Mouse (Mus musculus) liver, embryonic 12.5 days (tissue): ENCODE measurements around the gene Ahnak. TPM values are rescaled to one million over a fixed set of nuclear protein-coding genes. Genes with fewer than 3 reads are reported as not detected.

ENCODE experiments used
- ATAC-seq: fragments of 200-750 bp; cut with Nextera tagmentation; 2 replicates; pipeline ENCODE4 v1.8.0; 2017; ENCODE audit warnings: moderate number of reproducible peaks, mild to moderate bottlenecking, moderate library complexity
- H3K27ac ChIP-seq: fragments of 300-500 bp; sonication (generic); 2 replicates; pipeline ENCODE4 v1.5.1; 2016; ENCODE audit warnings: mild to moderate bottlenecking
- H3K27me3 ChIP-seq: fragments of 300-500 bp; sonication (generic); replicated peaks from 2 replicates; pipeline ENCODE4 v1.6.1; 2016; ENCODE audit warnings: mild to moderate bottlenecking, moderate library complexity
- H3K36me3 ChIP-seq: fragments of 300-500 bp; sonication (generic); 2 replicates; pipeline ENCODE4 v1.6.1; 2016; ENCODE audit warnings: mild to moderate bottlenecking, moderate library complexity
- H3K4me1 ChIP-seq: fragments of 300-500 bp; sonication (generic); 2 replicates; pipeline ENCODE4 v1.6.1; 2016
- H3K4me2 ChIP-seq: fragments of 300-500 bp; sonication (generic); 2 replicates; pipeline ENCODE4 v1.6.1; 2016; ENCODE audit warnings: mild to moderate bottlenecking, moderate library complexity
- H3K4me3 ChIP-seq: fragments of 300-500 bp; sonication (generic); 2 replicates; pipeline ENCODE4 v1.5.1; 2016; ENCODE audit warnings: mild to moderate bottlenecking, moderate library complexity
- H3K9ac ChIP-seq: fragments of 300-500 bp; sonication (generic); 2 replicates; pipeline ENCODE4 v1.6.1; 2016; ENCODE audit warnings: mild to moderate bottlenecking, moderate library complexity
- H3K9me3 ChIP-seq: fragments of 300-500 bp; sonication (generic); replicated peaks from 2 replicates; pipeline ENCODE4 v1.6.1; 2016; ENCODE audit warnings: mild to moderate bottlenecking, moderate library complexity
- WGBS: fragments of 180-500 bp; shearing (Covaris S2); methylation state at CpG from one replicate; pipeline ENCODE4 v1.1.7; 2016; ENCODE audit not compliant: insufficient replicate concordance; 5-methylcytosine and 5-hydroxymethylcytosine counted together
- polyA plus RNA-seq: library from polyadenylated mRNA; unstranded; fragments of >200 nt; fragmentation: Nextera tagmentation; extraction: Ambion mirVana; gene quantifications from 2 replicates; pipeline ENCODE4 v1.2.1, GENCODE M21; 2016

The Ahnak gene
- polyA plus RNA-seq, 1 experiment from 2014 or later = 2.0 TPM

DNA sequence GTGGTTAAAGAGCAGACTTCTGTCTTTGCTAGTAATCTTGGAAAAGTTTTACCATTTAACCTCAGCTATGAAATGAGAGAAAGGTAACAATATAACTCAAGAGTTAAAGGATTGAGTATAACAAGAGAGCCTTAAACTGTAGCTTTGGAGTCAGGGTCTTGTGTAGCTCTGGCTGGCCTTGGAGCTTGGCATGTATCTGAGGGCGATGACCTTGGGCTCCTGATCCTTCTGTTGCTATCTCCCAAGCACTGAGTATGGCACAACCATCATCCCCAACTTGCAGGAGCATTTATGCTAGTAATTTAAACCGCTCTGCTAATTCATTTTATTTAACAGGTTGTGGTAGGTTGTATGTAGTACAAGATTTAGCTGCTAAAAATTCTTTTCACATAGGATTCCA is 13.6 kb upstream of the Ahnak start:
- Histone ChIP-seq H3K9ac (no peak overlapping the region), H3K36me3 (peaks cover 100% of the 10 kb centered on the region), H3K27me3 (no peaks in the 10 kb centered on the region), H3K4me1 (peaks cover 34% of the 10 kb centered on the region), H3K9me3 (no peaks in the 10 kb centered on the region), H3K4me3 (no peak overlapping the region), H3K4me2 (no peak overlapping the region), H3K27ac (no peak overlapping the region)
- no peak for ATAC-seq
- WGBS = 81% methylated on average over 2 of the region's 2 CpGs

DNA sequence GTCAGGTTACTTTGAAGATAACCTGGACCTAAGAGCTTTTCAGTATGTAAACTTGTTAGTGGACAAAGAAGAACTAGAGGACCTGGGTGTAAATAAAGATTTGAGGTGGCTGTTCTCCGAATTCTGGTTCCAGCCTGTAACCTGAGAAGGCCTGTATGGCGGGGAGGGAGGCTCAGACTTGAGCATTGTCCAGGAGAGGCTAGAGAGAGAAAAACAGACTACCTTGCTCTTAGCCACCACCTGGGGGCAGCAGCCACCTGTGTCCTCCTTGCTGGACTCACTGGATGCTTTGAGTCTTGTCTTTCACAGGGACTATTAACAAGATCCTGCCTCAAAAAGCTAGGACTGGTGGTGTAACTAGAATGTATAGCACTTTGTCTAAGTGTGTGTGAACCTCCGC is 12.5 kb upstream of the Ahnak start:
- peaks cover 31% of the 10 kb centered on the region for H3K4me1 ChIP-seq
- H3K4me2 ChIP-seq = no peak overlapping the region
- H3K36me3 ChIP-seq = peaks cover 95% of the 10 kb centered on the region
- 68% methylated on average over 3 of the region's 3 CpGs for WGBS
- no peaks in the 10 kb centered on the region for H3K9me3 ChIP-seq
- no peaks in the 10 kb centered on the region for H3K27me3 ChIP-seq
- no peak overlapping the region for H3K27ac ChIP-seq
- ATAC-seq = no peak
- H3K4me3 ChIP-seq = no peak overlapping the region
- no peak overlapping the region for H3K9ac ChIP-seq

DNA sequence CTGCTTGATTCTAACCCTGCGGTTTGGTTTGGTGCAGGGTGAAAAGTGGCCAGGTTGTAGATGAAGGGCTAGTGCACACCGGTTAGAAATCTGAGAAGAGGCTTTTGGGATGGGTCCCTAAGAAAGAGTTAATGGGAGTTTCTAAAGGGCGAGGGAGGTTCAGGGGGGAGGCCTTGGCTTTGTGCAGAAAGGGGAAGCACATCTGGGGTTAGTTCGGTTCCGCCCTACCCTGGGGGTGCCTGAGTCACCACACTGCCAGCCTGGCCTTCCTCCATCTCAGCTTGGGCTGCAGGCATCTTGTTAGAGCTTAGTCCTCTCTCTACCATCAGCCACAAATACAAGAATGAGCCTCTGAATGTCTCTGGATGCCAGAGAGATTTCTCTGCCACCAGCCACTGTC is 8.3 kb upstream of the Ahnak start:
- H3K36me3 ChIP-seq = peaks cover 53% of the 10 kb centered on the region
- no peak overlapping the region for H3K4me3 ChIP-seq
- 43% methylated on average over 5 of the region's 5 CpGs for WGBS
- H3K4me1 ChIP-seq = peaks cover 43% of the 10 kb centered on the region
- H3K27ac ChIP-seq = 0 out of 2 replicates have a peak overlapping the region, but pooled peaks have one; percentile 37
- no peak overlapping the region for H3K4me2 ChIP-seq
- no peaks in the 10 kb centered on the region for H3K9me3 ChIP-seq
- peaks cover 4% of the 10 kb centered on the region for H3K27me3 ChIP-seq
- H3K9ac ChIP-seq = no peak overlapping the region
- ATAC-seq = no peak

DNA sequence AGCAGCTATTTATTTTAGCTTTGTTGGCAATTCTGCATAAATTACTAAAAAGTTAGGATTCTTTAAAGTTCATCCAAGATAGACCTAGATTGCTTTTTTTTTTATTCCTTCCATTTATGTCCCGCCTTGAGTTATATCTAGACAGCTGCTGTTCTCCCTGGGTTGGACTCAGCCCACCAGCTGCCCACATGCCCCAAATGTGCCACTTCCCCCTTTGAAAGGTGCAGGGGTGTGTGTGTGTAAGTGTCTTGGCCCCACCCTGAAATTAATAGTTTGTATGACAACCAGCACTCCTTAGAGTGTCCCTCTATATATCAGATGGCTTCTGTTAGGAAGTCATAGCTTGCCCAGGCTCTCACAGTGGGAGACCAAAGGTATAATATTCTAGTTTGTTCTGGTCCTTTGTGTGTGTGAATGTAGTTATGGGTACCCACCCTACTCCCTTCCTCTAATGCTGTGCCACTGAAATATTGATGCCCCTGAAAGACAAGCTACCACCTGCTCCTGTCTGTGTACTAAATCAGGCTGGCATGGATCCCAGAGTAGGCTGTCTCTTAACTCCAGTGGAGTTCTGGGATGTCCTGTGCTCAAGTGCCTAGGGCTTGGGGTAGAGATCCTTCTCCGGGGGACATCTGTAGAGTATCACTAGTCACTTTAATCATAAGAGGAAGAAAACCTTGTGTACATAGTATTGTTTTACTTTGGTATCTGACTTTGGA is 7.5 kb upstream of the Ahnak start:
- no peak for ATAC-seq
- H3K4me1 ChIP-seq = peaks cover 43% of the 10 kb centered on the region
- H3K27ac ChIP-seq = no peak overlapping the region
- 67% methylated on average over 2 of the region's 2 CpGs for WGBS
- peaks cover 45% of the 10 kb centered on the region for H3K36me3 ChIP-seq
- peaks cover 12% of the 10 kb centered on the region for H3K27me3 ChIP-seq
- no peak overlapping the region for H3K9ac ChIP-seq
- H3K4me2 ChIP-seq = no peak overlapping the region
- H3K9me3 ChIP-seq = no peaks in the 10 kb centered on the region
- H3K4me3 ChIP-seq = no peak overlapping the region

DNA sequence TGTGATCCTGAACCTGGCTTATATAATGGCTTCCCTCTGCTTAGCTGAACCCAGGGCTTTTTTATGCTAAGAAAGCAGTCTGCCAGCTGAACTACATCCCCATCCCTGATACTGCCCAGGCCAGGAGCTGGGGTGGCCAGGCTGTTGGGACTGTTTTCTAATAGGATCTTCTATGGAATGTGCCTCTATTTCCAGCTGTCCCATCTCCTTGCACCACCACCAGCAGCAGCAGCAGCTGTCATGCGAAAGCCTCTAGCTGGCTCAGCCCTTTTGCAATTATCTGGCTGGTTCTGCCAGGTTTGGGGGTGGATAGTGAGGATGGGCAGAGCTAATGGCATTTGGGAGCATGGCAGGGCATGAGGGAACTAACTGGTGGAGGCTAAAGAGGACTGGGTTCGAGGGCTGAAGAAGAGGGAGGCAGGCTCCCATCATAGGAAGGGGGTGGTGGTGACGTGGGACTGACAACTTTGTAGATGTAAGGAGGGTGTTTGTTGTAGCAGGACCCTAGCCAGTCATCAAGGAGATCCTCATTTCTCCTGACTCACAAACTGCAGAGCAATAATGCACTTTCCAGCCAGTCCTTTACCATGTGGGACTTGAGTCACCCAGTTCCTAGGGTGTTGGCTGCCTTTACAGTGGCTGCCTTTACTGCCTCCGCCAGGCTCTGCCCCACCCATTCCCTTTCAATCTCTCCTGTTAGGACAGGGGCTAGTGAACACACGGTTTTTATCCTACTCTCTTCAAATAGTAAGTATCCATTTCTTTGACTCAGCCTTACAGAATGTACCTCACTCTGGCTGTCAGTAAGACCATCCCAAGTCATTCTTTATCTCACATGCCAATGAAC is 6.6 kb upstream of the Ahnak start:
- peaks cover 43% of the 10 kb centered on the region for H3K4me1 ChIP-seq
- no peak overlapping the region for H3K4me2 ChIP-seq
- H3K4me3 ChIP-seq = no peak overlapping the region
- H3K27me3 ChIP-seq = peaks cover 21% of the 10 kb centered on the region
- peak; percentile 14; the same call in 1 of the 2 replicates for ATAC-seq
- no peak overlapping the region for H3K27ac ChIP-seq
- WGBS = 36% methylated on average over 5 of the region's 5 CpGs
- no peak overlapping the region for H3K9ac ChIP-seq
- peaks cover 35% of the 10 kb centered on the region for H3K36me3 ChIP-seq
- H3K9me3 ChIP-seq = no peaks in the 10 kb centered on the region

DNA sequence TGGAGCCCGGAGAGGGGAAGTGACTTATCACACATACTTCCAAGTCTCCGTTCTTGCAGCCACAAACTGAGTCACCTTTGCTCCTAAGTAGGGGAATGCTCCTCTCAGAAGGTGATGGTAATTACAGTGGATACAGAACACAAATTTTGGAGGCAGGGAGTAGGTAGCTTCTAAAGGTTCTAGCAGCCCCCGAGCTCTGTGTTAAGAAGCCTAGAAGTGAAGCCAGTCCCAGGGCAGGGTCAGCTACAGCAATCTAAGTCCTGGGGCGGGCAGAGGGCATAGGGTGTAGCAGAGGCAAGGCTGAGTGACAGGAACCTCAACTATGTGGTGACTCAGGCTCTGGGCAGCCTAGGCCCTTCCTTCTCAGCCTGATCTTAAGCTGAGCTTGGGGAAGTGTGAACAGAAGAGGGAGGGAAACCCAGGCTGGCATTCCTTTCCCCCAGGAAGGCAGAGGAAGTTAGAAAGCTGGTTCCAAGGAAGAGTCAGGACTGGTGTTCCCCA is 5.9 kb upstream of the Ahnak start:
- Histone ChIP-seq H3K27ac (no peak overlapping the region), H3K9ac (no peak overlapping the region), H3K9me3 (no peaks in the 10 kb centered on the region), H3K4me3 (no peak overlapping the region), H3K36me3 (peaks cover 29% of the 10 kb centered on the region), H3K27me3 (peaks cover 28% of the 10 kb centered on the region), H3K4me2 (no peak overlapping the region), H3K4me1 (peaks cover 47% of the 10 kb centered on the region)
- 12% methylated on average over 4 of the region's 4 CpGs for WGBS
- no peak for ATAC-seq

DNA sequence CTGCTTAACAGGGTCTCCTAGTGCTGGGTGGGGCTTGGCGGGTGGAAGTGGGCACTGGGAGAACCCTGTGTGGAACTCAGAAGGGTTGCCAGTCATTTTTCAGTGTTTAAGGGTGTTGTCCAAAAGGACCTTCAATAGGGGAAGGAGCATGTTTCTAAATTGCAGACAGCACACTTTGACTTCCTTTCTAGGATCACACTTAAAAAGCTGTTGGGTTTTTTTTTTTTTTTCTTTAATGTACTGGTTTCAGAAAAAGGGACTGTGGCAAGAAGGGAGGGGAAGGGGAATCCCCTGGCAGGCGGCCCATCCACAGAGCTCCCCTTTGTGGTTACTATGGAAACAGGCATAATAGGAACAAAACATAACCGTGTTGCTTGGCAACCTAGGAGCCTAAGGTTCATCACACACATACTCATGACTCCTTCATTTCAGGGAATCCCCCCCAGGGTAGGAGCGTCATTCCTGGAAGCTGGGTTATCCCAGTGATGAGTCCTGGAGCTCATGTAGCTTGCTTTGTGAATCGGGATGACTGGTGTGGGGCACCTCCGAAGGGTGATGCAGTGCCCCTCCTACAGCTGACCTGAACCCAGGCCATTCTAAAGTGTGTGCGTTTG is 4.7 kb upstream of the Ahnak start:
- 37% methylated on average over 7 of the region's 7 CpGs for WGBS
- Histone ChIP-seq H3K27ac (no peak overlapping the region), H3K4me2 (no peak overlapping the region), H3K27me3 (peaks cover 39% of the 10 kb centered on the region), H3K9me3 (no peaks in the 10 kb centered on the region), H3K4me1 (peaks cover 49% of the 10 kb centered on the region), H3K9ac (no peak overlapping the region), H3K4me3 (no peak overlapping the region), H3K36me3 (peaks cover 17% of the 10 kb centered on the region)
- ATAC-seq = no peak

DNA sequence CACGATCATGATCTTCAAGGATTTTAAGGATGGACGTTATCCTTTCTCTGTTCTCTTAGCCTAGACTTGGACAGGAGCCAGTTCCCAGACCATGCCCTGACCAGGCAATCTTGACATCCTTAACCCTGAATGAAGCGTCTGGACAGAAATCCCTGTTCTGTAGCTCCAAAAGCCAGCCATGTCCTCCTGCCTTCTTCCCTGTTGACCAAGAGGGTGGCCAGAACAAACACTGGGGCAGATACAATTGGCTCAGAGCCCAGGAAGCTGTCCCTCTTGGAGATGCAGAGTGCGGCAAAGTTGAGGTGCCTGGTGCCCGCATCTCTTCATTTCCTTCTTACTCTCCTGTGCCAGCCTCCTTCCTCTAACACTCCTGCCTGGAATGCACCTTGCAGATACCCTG is 3.2 kb upstream of the Ahnak start:
- Histone ChIP-seq H3K9me3 (no peaks in the 10 kb centered on the region), H3K27ac (no peak overlapping the region), H3K27me3 (peaks cover 55% of the 10 kb centered on the region), H3K9ac (no peak overlapping the region), H3K4me2 (no peak overlapping the region), H3K4me3 (no peak overlapping the region), H3K36me3 (peaks cover 2% of the 10 kb centered on the region), H3K4me1 (peaks cover 57% of the 10 kb centered on the region)
- 67% methylated on average over 5 of the region's 5 CpGs for WGBS
- ATAC-seq = no peak

DNA sequence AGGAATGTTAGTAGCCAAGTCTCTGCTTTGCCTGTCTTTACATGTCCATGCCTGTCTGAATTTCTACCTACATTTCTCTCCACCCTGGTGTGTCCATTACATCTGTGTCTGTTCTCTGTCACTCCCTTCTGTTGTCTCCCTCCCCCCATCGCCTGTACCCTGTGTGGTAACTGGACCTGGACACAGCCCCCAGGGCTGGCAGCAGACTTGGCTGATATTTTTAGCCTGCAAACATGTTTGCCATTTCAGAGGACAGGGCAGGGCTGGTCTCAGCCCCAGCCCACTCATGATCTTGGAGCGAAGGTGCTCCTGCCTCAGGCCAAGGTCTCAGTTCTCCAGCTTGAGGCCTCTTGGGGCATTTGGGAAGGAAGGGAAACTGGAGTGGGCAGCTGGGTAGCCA is 1.3 kb upstream of the Ahnak start:
- H3K4me1 ChIP-seq = peaks cover 52% of the 10 kb centered on the region
- peaks cover 66% of the 10 kb centered on the region for H3K27me3 ChIP-seq
- H3K4me2 ChIP-seq = no peak overlapping the region
- no peak overlapping the region for H3K27ac ChIP-seq
- 59% methylated on average over 2 of the region's 2 CpGs for WGBS
- H3K9ac ChIP-seq = no peak overlapping the region
- no peak overlapping the region for H3K4me3 ChIP-seq
- no peak for ATAC-seq
- no peaks in the 10 kb centered on the region for H3K36me3 ChIP-seq
- no peaks in the 10 kb centered on the region for H3K9me3 ChIP-seq

DNA sequence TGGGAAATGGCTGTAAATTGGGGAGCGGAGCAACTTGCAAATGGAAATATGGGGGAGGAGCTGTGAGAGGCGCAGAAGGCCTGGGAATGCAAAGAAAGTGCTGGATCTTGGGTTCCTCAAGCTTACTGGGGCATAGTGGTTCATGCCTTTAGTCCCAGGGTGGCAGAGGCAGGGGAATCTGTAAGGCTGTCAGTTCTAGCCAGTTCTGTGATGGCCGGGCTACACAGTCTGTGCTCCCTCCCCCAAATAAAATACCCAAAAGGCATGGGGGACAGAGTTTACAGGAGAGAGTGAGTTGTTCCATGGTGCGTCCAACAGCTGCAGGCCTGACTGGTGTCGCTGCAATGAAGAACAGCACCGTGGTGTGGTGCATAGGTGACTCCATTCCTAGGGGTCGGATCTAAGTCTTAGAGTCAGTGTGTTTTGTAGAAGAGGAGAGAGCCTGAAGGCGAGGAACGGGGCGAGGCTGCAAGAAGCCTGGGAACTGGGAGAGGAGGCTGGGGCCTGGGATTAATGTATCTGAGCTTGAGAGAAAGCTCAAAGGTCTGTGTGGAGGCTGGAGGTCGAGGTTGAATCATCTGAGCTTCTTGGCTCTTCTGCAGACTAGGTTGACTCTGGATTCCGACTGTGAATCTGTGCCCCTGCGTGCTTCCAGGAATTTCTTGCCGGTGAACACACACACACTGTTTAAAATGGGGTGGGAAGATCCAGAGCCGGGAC is 578 bp upstream of the Ahnak start:
- H3K4me1 ChIP-seq = peaks cover 52% of the 10 kb centered on the region
- H3K9me3 ChIP-seq = no peaks in the 10 kb centered on the region
- H3K27me3 ChIP-seq = peaks cover 66% of the 10 kb centered on the region
- no peaks in the 10 kb centered on the region for H3K36me3 ChIP-seq
- H3K9ac ChIP-seq = no peak overlapping the region
- no peak for ATAC-seq
- H3K4me2 ChIP-seq = peak overlapping the region; percentile 87
- H3K27ac ChIP-seq = no peak overlapping the region
- WGBS = 28% methylated on average over 15 of the region's 15 CpGs
- H3K4me3 ChIP-seq = peak overlapping the region; percentile 59

DNA sequence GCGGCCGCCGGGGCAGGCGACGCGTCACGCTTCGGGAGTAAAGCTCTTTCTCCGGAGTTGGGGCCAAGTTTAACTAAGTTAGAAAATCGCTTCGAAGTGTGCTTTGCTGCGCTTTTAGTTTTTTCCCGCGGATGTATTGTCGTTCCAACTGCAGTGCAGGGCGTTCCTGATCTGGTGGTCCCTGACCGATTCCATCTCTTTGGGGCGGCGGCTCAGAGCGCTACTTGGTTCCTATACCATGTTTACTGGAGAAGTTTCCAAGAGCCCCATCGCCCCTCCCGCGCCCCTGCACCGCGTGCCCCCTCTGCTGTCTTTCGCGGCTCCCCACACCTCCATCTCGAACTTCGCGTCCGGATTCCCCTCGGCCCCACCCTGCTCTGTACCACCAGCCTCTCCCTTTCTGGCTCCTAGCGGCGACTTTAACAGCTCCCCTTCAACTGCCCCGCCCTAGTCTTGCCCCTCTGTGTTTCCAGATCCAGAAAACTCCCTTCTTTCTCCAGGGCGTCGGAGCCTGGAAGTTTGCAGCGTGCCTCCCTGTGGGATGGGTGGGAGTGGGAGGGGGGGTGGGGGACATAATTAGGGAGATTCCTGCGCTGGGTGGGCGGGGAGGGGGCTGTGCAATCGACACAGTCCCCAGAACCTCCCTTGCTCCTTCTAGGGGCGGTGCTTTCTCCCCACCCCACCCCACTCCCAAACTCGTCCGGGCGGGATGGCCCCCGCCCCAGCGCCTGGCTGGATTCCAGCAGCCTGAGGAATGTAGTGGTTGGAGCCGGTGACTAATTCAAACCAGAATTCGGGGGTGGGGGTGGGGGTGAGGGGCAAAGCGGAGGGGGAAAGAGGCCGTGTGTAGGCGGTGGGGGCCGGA is 715 bp downstream of the Ahnak start:
- H3K36me3 ChIP-seq = no peaks in the 10 kb centered on the region
- H3K27ac ChIP-seq = 0 out of 2 replicates have a peak overlapping the region, but pooled peaks have one; percentile 9
- peak overlapping the region; percentile 87 for H3K4me2 ChIP-seq
- WGBS = 1% methylated on average over 53 of the region's 53 CpGs
- peak overlapping the region; percentile 59 for H3K4me3 ChIP-seq
- peaks cover 42% of the 10 kb centered on the region for H3K4me1 ChIP-seq
- peak; percentile 30 for ATAC-seq
- H3K27me3 ChIP-seq = peaks cover 66% of the 10 kb centered on the region
- H3K9ac ChIP-seq = peak overlapping the region; percentile 60
- H3K9me3 ChIP-seq = no peaks in the 10 kb centered on the region
